Mouse (Mus musculus): ENCODE results near the gene Nisch.

DNA sequence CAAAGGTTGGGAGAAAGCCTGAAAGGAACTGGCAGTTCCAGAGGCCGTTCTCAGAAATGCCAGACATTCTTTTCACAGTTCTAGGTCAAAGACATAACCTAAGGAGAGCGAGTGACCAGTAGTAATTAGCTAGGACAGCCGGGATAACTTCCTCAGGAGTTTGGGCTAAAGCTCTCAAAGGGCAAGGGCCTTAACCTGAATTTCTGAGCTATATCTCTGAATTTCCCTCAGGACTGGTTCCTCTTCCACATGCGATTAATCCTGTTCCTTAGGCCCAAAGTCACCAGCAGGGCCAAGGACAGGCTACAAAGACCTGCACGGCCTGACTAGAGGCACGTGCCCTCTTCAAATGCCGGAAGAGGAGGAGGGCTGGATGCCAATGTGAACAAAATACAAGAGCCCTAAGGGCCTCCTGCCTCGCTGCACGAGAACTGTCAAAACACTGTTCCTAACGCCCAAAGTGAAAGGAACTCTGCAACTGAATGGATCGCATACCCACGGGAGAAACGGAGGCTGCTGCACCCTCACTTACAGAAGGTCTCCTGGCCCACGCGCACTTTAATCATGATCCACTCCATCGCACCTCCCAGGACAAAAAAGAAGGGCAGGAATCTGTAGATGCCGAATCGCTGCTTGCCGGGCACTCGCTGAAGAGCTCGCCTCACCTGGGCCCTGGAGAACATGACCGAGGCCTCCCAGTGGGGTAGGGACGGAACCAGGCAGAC, 88.5 kb downstream of the Nisch start:
- TF ChIP-seq CTCF (IDR thresholded peaks at IDR 0.05; ENCODE audit: low read depth, low read length) (peak; percentile 46; the same call in 1 of the 2 replicates), POLR2A (IDR thresholded peaks at IDR 0.05; ENCODE audit: borderline replicate concordance, low read depth, low read length) (no peak)
